Mouse (Mus musculus): ENCODE results near the gene Areg. TPM values are rescaled to one million over a fixed set of nuclear protein-coding genes. Genes with fewer than 3 reads are reported as not detected.

Gene Areg
- polyA plus RNA-seq, 1 experiment from 2014 or later = not detected

Other genes with a start within 250 kb of the Areg start
- gene Cxcl1, start 248.4 kb upstream of the Areg start, polyA plus RNA-seq (2014; fragmentation: Nextera tagmentation; extraction: Ambion mirVana) = 0.27 TPM in 1 of 2 replicates, not detected in the other
- not detected in 2 replicates for gene Cxcl2, start 235.7 kb upstream of the Areg start, polyA plus RNA-seq (2014; fragmentation: Nextera tagmentation; extraction: Ambion mirVana)
- 32.5 and 33.3 TPM in 2 replicates for gene Mthfd2l, start 208.5 kb upstream of the Areg start, polyA plus RNA-seq (2014; fragmentation: Nextera tagmentation; extraction: Ambion mirVana)
- gene Epgn, start 112.1 kb upstream of the Areg start, polyA plus RNA-seq (2014; fragmentation: Nextera tagmentation; extraction: Ambion mirVana) = 0.15 and 0.19 TPM in 2 replicates
- not detected in 2 replicates for gene Ereg, start 65.0 kb upstream of the Areg start, polyA plus RNA-seq (2014; fragmentation: Nextera tagmentation; extraction: Ambion mirVana)

Data from heart, embryonic 11.5 days (tissue).